Mouse (Mus musculus): Measurements from ENCODE around the gene Chd5. TPM values are rescaled to one million over a fixed set of nuclear protein-coding genes. Genes with fewer than 3 reads are reported as not detected.

The Chd5 gene
- 0.06 to 0.13 TPM (median 0.08 TPM) in 4 replicates for total RNA-seq (2023; ENCODE audit: inconsistent age)

DNA sequence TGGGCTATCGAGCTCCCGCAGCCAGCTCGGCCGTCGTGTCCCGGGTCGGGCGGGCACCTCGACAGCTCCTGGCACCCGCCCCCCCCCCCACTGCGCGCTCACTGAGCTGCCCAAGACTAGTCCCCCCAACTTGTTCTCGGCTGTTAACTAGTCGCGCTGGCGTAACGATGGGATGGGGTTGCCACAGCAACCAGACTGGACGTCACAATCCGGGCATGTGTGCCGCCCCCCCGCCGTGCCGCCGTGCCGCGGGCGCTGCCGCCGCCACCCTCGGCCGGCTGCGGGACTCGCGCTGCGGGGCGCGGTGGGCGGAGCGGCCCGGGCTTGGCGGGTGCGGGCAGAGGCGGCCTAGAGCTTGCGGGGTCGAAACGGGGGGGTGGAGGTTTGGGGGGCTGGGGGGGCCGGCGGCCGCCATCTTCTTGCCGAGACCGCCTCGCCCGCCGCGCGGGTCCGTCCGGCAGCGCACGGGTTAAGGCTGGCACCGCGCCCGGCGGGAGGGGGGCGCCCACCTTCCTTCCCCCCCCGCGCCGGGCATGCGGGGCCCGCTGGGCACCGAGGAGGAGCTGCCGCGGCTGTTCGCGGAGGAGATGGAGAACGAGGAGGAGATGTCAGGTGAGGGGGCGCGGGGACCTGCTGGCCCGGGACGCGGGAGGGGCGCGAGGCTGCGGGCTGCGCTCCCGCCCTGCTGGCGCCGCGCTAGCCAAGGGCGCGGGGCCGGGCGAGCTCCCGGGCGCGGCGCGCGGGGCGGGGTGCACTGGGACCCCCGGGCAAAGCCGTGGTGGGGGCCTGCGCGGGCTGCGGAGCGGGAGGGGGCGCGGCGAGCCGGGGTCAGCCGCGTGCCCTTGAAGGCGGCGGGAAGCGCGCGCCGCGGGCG lies at the start of gene Chd5:
Gene Chd5, plus strand, starts transcription at position 233 of the 874 bp plus-strand sequence.

DNA sequence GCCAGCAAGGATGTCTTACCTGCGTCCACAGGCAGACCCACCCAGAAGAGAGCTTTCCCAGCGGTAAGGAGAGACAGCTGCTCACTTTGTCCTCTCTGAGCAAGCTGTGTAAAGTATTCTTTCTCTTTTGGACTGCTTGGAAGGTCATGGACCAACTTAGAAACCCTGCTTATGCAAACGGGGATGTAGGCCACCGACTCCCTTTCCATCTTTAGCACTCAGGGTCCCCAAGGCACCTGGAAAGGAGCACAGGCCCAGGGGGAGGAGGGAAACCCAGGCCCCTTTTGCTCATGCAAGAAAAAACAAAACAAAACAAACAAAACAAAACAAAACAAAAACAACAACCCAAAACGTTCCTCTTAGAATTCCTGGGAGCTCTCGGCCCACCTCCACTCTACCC lies 46.9 kb upstream of the Chd5 start, which contains the start of gene Hes3:
Gene Hes3, minus strand, starts transcription at position 101 of the 400 bp plus-strand sequence.

GRCm38 (mm10) chr4:152296874-152297861 lies 41.3 kb upstream of the Chd5 start, which contains the start of gene Icmt:
TSS of gene Icmt (plus strand) at chr4:152297227.

DNA sequence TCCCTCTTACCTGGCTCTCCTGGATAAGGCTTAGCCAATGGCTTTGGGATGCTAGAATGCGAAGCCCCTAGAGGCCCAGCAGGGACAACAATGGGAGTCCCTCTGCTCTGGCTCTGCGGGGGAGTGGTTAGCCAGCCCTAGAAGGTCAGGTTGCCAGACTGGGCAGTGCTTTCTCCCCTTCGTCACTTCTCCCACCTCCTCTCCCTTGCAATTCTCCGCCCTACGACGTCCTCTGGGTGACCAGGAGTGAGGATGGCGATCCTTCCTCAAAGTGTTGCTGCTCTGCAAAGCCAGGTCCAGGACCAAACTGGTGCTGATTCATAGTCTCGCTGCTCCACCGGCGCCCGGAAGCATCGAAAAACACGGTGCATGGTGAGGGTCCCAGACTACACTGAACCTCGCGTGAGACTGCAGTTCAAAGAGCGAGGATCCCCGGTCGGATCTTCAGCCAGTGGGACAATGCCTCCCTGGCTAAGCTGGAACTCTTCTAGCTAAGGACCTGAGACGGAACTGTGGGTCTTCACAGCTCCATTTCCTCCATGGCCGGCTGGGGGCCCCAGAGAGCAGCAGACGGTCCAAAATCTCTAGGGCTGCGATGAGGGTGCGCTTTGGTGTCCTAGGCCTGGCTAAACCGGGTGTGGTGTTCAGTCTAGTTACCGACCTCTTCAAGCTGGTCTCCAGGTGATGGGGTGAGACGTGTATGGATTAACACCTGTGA lies 19.8 kb upstream of the Chd5 start, which contains the start of gene Rnf207:
Gene Rnf207, minus strand, starts transcription at position 477 of the 718 bp plus-strand sequence.

DNA sequence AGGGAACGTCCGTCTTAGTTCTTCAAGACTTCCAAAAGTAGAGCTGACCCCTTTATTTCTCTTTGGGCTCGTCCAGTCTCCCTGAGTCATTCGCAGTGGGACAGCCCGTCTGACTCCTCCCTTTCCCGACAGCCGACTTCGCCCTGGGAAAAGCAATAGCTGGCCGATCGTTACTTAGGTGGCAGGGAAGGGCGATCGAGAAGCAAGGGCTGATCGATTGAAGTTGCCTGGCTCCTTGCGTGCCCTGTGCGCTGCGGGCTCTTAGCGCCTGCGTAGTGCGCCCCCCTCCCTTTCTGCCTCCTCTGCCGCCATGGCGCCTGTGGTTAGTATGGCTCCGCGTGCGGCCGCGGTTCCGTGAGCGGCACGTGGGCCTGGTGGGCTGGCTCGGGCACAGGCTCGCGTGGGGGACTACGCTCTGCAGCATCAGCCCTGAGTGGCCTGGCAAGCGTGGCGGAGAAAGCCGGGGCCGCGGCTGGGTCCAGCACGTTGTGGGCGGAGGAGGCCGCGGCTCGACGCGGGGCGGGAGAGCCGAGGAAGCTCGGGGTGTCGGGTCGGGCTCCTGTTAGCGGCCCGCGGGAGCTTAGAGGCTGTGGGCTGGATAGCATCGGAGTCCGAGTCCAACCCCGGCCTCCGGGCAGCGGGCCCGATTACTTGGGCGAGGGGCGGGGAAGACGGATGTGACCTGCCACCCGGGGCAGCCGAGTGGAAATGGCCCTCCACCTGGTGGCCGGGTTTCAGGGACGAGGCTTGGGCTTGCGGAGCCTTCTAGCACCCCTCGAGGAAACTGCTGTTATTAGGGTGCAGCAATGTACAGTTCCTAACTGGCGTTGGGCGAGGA lies 12.7 kb upstream of the Chd5 start, which contains the start of gene Rpl22:
Gene Rpl22, plus strand, starts transcription at position 169 of the 838 bp plus-strand sequence.

Other genes starting within 250 kb of the Chd5 start
- not detected in 4 replicates for gene Tnfrsf25, start 222.7 kb upstream of the Chd5 start, total RNA-seq (2023; ENCODE audit: inconsistent age)
- gene Espn, start 186.3 kb upstream of the Chd5 start, total RNA-seq (2023; ENCODE audit: inconsistent age), result 0.99 to 1.7 TPM (median 1.0 TPM) in 4 replicates
- gene Hes2, start 179.8 kb upstream of the Chd5 start, total RNA-seq (2023; ENCODE audit: inconsistent age), result not detected in 4 replicates
- 3.3 to 7.2 TPM (median 5.1 TPM) in 4 replicates for gene Acot7, start 160.5 kb upstream of the Chd5 start, total RNA-seq (2023; ENCODE audit: inconsistent age)
- gene Gpr153, start 64.4 kb upstream of the Chd5 start, total RNA-seq (2023; ENCODE audit: inconsistent age), result 0.13 to 0.18 TPM in 2 of 4 replicates, not detected in the others
- gene Hes3, start 47.0 kb upstream of the Chd5 start, total RNA-seq (2023; ENCODE audit: inconsistent age), result not detected in 4 replicates
- gene Icmt, start 41.4 kb upstream of the Chd5 start, total RNA-seq (2023; ENCODE audit: inconsistent age), result 24.4 to 32.0 TPM (median 29.6 TPM) in 4 replicates
- gene Rnf207, start 19.7 kb upstream of the Chd5 start, total RNA-seq (2023; ENCODE audit: inconsistent age), result not detected in 4 replicates
- 839 to 935 TPM (median 860 TPM) in 4 replicates for gene Rpl22, start 12.9 kb upstream of the Chd5 start, total RNA-seq (2023; ENCODE audit: inconsistent age)
- gene Nphp4, start 138.1 kb downstream of the Chd5 start, total RNA-seq (2023; ENCODE audit: inconsistent age), result 3.7 to 6.7 TPM (median 4.1 TPM) in 4 replicates
- 75.3 to 89.3 TPM (median 81.3 TPM) in 4 replicates for gene Kcnab2, start 139.2 kb downstream of the Chd5 start, total RNA-seq (2023; ENCODE audit: inconsistent age)

All from B cell, adult (primary cell).